Mouse (Mus musculus) CD4-positive, CD25-positive, alpha-beta regulatory T cell, adult 2 months (primary cell): ENCODE measurements at regions not wholly inside any gene's neighbourhood (a gene's known extent, or its start where the extent isn't known, plus 50 kb on each side); places are given as distances from the start of the nearest gene placed in this dataset.

Experiments used
- DNase-seq: peaks from one replicate; pipeline ENCODE4 v3.0.0-alpha.2; 2012; ENCODE audit warnings: low read depth, low spot score

DNA sequence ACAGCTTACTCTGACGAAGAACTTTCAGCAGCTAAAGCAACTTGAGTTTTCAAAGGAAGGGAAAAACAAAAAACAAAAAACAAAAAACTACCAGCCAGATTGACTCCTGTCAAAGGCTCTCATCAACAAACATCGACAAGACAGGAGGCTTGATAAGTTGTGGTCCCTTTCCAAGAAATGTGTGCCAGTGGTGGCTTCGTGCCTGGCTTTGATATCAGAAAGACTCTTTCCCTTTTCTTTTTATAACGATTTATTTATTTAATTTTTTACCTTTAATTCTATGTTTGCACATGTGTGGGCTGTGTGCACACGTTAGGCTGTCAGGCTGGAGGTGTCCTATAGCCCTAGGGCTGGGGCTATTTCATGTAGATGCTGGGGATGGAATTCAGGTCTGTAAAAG lies 60.4 kb downstream of the Dact1 start:
- no peak for DNase-seq

- DNase-seq, result no peak
Observed at GRCm38 (mm10) chr12:71371948-71372347, 62.3 kb downstream of the Dact1 start.

DNA sequence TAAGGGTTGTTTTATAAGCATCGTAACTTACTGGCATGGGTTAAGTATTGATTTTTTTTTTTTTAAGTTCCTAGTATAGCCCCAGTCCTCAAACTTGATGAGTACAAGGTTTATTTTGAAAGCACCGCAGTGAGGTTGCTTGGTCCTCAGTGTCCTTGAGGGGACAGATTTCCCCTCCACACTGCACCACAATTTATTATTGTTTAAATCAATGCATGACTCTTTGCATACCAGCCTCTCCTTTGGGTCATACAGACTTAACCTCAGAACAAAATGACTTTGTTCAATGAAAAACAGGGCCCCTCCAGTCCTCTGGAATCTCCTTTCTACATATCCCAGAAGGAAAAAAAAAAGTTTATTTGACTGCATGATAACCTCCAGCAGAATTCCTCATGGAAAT lies 63.9 kb downstream of the Dact1 start:
- DNase-seq, result no peak

DNA sequence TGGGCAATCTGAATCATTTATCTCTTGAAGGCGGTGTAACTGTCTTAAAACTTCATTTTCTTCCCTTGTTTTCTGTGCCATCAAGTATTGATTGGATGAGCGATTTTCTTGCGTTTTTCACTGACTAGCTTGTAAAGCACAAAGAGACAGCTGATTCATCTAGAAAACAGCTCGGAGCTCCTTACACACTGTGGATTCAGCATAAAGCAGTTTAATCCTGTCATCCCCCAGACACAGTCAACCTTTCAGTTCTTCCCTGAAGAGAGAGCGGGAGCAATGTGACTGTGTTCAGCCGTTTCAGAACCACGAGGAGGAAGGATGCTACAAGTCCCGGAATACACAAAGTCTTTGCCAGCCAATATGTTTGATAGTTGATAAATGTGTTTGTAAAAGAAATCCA lies 66.8 kb downstream of the Dact1 start:
- no peak for DNase-seq

DNA sequence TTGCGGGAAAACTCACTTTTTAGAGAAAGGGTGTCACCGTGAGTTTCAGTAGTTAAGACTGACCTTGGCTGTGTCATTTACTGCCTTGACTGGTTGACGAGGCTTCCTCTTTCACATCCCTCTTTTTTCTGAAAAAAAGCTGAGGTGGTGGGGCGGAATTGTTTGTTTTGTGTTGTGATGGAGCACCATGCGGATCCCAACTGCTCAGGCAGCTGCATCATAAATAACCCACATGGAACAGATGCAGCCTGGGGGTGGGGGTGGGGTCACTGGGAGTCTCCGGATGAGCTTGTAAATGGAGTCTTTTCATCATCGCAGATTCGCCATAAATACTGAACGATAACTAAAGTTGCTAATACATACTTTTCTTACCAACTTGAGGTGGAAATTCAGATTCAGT lies 67.3 kb downstream of the Dact1 start:
- no peak for DNase-seq

DNA sequence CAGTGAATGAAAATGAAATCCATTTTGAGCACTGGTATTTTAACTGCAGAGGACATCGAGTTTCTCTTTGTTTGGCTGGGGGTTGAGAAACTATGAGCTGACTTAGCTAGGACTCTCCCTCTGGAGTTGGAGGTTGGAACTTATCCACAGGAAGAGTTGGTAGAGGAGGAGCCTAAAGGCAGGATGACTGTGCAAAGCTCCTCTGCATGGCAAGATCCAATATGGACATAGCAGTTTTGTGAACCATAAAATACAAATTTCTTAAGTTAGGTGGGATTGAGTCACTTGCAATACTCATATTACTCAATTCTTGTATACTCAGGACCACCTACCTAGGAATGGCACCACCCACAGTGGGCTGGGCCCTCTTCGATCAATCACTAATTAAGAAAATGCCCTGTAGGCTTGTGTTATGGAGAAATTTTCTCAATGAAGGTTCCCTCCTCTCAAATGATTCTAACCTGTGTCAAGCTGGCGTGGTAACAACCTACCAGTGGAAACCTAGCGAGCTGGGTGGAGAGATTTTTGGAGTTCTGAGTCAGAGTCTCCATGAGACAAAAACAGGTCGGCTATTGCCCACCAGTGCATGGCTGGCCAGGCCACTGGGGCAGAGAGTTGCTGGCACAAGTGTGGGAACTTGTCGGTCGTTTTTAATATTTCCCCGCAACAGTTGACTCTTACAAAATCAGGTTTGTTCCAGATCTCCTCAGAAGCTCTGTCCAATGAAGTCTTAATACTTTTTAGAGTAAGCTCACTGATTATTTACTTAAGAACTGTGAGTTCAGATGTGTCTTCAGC lies 70.1 kb downstream of the Dact1 start:
- DNase-seq, result no peak

GRCm38 (mm10) chr12:71380424-71380761 lies 70.7 kb downstream of the Dact1 start:
- DNase-seq, result no peak

- DNase-seq, result no peak
Observed at GRCm38 (mm10) chr12:71386251-71386650, 76.6 kb downstream of the Dact1 start.

DNA sequence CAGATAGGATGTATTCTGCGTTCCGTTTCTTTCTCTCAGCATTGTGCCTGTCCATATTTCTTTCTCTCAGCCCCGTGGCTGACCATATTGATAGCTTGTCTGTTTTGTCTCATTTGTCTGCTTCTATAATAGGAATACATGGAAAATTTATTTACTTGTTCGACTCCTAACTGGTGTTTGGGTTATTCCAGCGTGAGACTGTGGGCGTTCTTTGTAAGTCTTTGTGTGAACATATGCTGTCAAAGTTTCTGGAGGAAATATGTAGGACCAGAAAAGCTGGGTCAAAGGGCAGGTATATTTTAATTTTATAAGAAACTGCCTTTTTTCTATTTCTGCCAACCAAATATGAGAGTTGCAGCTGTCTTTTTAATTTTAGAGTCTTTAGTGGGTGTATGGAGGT lies 81.8 kb downstream of the Dact1 start:
- no peak for DNase-seq

GRCm38 (mm10) chr12:71393752-71394151 lies 84.1 kb downstream of the Dact1 start:
- no peak for DNase-seq

GRCm38 (mm10) chr12:71397456-71397855 lies 87.8 kb downstream of the Dact1 start:
- DNase-seq, result no peak

DNA sequence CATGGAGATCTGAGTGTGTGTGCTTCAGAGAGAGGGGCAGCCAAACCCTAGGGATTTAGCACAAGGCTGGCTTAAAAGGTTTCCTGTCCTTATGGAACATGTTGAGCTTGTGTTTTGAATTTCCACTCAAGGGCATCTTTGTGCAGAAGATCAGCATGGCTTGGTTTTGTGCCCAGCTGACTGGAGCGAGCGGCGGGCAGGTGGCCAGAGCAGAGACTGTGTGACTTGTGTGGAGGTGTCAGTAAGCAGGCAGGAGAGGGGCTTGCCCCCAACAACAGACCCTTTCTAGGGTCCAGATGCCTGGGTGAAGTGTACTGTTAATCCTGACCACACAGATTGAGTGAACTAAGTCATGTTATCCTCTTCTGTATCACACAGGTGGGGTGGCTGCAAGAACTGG lies 89.0 kb downstream of the Dact1 start:
- DNase-seq, result no peak

GRCm38 (mm10) chr12:71400201-71400600 lies 90.5 kb downstream of the Dact1 start:
- DNase-seq, result no peak

- DNase-seq, result no peak
Observed at GRCm38 (mm10) chr12:71401621-71402416, 92.1 kb downstream of the Dact1 start.

DNA sequence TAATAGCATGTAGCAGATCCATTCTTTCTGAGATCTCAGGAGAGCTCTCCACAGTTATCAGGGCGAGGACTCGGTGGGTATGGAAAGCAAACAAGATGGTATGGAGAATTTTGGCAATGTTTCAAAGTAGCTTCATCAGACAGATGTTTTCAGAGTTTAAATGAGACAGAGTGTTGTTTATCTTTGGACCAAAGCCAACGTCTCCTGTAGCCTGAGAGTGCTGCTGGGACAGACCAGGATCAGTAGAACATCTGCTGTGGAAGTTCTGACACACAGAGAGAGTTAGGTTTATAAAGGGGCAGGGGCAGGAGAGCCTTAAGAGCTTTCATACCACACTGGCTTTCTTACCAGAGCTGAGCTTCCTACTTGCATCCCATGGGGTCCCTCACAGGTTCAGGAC lies 97.6 kb downstream of the Dact1 start:
- no peak for DNase-seq

DNA sequence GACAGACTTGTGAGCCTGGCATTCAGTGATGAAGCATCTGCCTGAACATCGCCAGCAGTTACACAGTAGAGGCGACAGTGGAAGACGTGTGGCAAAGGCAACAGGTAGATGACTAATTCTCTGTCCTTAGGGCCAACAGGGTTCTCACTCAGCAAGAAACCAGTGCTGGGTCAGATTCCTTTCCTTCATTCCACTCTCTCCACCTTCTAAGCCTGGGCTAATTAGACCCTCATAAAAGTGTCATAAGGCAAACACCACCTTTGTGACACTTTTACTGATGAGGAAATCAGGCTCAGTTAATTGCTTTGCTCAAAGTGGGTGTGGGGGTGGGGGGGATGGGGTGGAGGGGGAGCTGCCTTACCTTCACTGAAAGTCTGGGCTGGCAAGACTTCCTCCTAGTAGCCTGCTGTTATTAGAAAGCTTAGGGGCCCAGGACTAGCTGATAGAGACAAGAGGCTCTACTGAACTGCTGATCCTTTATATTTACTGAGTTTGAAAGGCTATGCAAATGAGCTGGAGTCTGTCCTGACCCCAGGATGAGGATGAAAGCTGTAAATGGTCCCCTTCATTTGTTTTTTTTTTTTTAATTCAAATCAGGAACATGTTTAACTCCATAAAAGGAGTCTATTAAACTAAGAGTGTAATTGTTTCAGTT lies 98.8 kb downstream of the Dact1 start:
- DNase-seq, result no peak

- no peak for DNase-seq
Observed at GRCm38 (mm10) chr12:71412331-71412730, 102.6 kb downstream of the Dact1 start.

- DNase-seq, result no peak
Observed at GRCm38 (mm10) chr12:71416968-71417367, 107.3 kb downstream of the Dact1 start.

- DNase-seq, result no peak
Observed at GRCm38 (mm10) chr12:71418186-71418585, 108.5 kb downstream of the Dact1 start.

GRCm38 (mm10) chr12:71419161-71419560 lies 109.5 kb downstream of the Dact1 start:
- DNase-seq, result no peak

- DNase-seq, result no peak
Observed at GRCm38 (mm10) chr12:71426023-71426719, 116.5 kb downstream of the Dact1 start.

- no peak for DNase-seq
Observed at GRCm38 (mm10) chr12:71427974-71428373, 118.3 kb downstream of the Dact1 start.
